Mouse (Mus musculus): ENCODE measurements around the gene 7420426K07Rik.

The 7420426K07Rik gene

GRCm38 (mm10) chr9:98902819-98903218, at the start of gene 7420426K07Rik:
7420426K07Rik (plus strand) TSS chr9:98903119.
- DNase-seq (ENCODE audit: extremely low read depth, insufficient read length, low spot score), result no peak

- DNase-seq (ENCODE audit: extremely low read depth, insufficient read length, low spot score), result no peak
Measured at GRCm38 (mm10) chr9:98856210-98856609, 46.7 kb upstream of the 7420426K07Rik start, which contains the start of gene Prr23a2. Prr23a2 (plus strand) TSS chr9:98856494.

DNA sequence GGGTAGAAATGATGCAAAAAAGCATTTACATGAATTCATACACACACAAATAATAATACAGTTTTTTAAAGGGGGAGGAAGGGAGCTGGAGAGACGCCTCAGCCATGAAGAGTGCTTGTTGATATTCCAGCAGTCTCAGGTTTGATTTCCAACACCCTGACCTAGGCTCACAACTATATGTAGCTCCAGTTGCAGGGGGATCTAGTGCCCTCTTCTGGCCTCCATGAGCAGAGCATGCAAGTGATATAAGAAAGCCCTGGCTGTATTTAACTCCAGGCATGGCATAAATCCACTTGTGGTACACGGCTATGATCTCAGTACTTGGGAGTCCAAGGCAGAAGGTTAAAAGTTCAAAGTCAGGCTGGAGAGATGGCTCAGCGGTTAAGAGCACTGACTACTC, 39.5 kb upstream of the 7420426K07Rik start:
- DNase-seq (ENCODE audit: extremely low read depth, insufficient read length, low spot score), result no peak

DNA sequence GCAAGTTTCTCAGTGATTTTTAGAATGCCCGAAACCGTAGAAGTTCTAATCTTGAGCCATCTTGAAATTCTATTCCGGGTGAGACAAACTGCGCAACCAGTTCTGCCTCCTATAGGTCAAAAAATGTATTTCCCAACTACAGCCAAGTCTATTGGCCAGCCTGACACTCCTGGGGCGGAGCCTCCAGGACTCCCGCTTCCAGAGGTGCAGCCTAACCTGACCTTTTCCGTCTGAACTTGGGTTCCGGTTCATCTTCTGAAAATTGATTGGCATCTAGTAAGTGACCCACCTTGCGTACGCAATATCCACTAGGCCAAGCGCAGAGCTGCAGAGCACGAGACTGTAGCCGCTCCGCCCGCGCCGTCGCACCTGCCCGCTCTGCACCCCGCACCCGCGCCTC, 38.3 kb upstream of the 7420426K07Rik start, which contains the start of gene Prr23a3:
TSS of gene Prr23a3 (plus strand) at position 197 of the 400 bp plus-strand sequence.
- no peak for DNase-seq (ENCODE audit: extremely low read depth, insufficient read length, low spot score)

DNA sequence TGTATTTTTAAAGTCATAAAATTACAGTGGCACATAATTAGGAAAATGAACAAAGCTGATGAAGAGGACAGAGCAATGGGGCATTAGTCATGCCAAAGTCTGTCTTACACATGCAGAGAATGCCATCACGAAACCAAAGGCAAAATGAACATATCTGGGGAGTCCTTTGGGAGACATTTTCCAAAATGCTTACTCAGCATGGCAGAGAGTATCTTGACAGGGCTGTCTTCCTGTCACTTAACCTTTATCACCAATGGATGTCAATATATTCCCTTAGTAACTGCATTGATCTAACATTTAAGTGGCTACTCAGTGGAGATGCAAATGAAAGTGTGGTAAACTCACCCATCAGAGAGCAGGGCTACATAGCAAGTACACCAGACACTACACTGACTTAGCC, 1.4 kb upstream of the 7420426K07Rik start:
- no peak for DNase-seq (ENCODE audit: extremely low read depth, insufficient read length, low spot score)

DNA sequence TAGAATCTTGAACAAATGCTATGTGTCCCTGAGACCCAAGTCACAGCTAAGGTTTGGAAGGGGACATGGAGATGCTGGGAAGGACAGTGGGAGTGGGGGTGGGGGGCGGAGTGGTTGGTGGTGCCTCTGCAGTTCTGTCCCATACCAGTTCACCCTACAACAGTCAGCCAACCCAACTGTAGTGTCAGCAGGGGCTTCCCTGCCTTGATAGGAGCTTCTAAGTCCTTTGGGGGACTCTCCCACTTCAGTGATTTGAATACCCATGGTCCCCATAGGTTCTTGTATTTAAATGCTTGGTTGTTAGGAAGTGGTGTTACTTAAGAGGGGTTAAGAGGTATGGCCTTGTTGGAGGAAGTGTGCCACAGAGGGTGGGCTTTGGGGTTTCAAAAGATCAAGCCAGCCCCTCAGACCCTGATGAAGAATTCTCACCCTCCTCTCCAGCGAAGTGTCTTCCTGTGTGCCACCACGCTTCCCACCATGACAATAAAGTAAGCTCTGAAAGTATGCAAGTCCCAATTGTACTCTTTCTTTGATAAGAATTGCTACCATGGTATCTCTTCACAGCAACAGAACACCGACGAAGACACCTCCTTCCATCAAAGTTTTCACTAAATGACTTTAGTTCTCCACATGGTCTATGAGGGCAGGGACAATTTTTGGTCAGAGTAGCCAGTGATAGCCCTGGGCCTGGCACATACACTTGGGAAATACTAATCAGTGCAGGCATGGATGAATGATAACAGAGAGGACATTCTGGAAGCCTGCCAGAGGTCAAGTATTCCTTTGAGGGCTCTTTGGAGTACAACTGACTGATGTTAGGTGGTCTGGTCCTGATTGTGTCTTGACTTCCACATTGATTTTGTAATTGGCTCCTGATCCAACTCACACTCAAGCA, 18.0 kb downstream of the 7420426K07Rik start:
- DNase-seq (ENCODE audit: extremely low read depth, insufficient read length, low spot score), result no peak

- DNase-seq (ENCODE audit: extremely low read depth, insufficient read length, low spot score), result no peak
Measured at GRCm38 (mm10) chr9:98923119-98923518, 20.2 kb downstream of the 7420426K07Rik start.

- DNase-seq (ENCODE audit: extremely low read depth, insufficient read length, low spot score), result no peak
Measured at GRCm38 (mm10) chr9:98924183-98924582, 21.3 kb downstream of the 7420426K07Rik start.

GRCm38 (mm10) chr9:98929496-98929895, 26.6 kb downstream of the 7420426K07Rik start:
- DNase-seq (ENCODE audit: extremely low read depth, insufficient read length, low spot score), result no peak

GRCm38 (mm10) chr9:98932931-98933330, 30.0 kb downstream of the 7420426K07Rik start:
- DNase-seq (ENCODE audit: extremely low read depth, insufficient read length, low spot score), result no peak

DNA sequence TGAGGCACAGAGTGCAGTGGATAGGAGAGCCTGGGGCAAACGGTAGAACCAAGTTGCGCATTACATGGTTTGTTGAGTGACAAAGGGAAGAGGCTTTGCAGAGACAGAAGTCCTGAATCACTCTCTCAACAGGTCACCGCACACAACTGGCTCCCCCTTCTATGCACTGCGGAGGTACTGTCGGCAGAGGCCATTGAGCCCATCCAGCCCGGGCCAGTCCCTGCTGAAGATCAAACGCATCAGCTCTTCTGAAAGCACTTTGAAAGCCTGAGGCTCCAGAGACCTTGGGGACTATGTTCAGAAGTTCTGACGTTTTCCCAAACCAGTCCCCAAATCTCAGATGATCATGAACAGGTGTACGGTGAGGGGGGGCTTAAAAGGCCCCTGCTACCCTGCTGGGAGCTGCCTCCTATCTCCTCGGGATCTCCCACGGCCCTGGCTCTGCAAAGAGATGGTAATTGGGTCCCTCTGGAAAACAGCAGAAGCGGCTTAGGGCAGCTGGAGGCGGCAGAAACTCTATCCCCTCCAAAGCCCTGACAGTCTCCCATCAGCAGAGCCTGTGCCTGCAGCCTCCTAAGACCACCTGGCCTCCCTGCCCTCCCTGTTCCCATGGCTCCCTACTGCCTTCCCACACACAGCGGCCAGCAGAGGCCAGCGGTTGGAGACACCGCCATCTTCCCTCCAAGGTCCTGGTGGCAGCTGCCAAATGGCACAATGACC, 32.4 kb downstream of the 7420426K07Rik start:
- DNase-seq (ENCODE audit: extremely low read depth, insufficient read length, low spot score), result no peak

DNA sequence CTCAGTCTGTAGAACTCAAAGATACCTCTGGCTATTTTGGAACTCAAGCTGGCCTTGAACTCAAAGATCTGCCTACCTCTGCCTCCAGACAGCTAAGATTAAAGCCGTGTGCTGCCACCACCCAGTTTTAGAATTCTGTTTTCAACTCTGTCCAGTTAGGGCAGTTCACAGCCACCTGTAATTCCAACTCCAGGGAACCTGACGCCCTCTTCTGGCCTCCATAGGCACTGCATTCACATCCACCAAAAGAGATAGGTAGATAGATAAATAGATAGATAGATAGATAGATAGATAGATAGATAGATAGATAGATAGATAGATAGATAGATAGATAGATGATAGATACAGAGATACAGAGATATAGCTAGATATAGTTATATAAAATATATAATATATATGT, 36.4 kb downstream of the 7420426K07Rik start:
- DNase-seq (ENCODE audit: extremely low read depth, insufficient read length, low spot score), result no peak

- no peak for DNase-seq (ENCODE audit: extremely low read depth, insufficient read length, low spot score)
Measured at GRCm38 (mm10) chr9:98952171-98953050, 49.5 kb downstream of the 7420426K07Rik start.

DNA sequence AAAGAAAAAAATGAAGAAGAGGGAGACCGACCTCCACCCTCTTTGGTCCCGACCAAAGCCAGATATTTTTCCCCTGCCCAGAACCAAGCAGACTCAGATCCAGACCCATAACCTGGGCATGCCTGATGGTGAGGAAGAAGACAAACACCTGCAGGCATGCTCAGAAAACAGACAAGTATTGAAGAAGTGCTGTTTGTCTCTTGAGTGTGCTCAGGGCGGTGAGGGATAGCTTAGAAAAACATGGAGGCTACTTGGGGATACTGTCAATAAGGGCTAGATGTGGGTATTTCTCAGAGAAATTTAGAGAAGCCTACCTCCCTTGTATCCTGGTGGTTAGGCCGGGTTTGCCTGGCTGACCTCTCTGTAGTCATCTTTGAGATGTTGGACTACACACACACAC, 50.4 kb downstream of the 7420426K07Rik start:
- DNase-seq (ENCODE audit: extremely low read depth, insufficient read length, low spot score), result no peak

- DNase-seq (ENCODE audit: extremely low read depth, insufficient read length, low spot score), result no peak
Measured at GRCm38 (mm10) chr9:98953830-98954229, 50.9 kb downstream of the 7420426K07Rik start.

All from 3134 (cell line).